Mouse (Mus musculus) E14TG2a.4 (cell line): Measurements from ENCODE around the gene Ppp2r2d.

ENCODE experiments used
- H3K27me3 ChIP-seq: 2 replicates; pipeline ENCODE4 v1.6.1; 2014; ENCODE audit warnings: low read length, control low read depth; ENCODE audit not compliant: insufficient read depth
- H3K36me3 ChIP-seq: 2 replicates; pipeline ENCODE4 v1.6.1; 2014; ENCODE audit warnings: low read length, control low read depth; ENCODE audit not compliant: insufficient read depth
- H3K4me1 ChIP-seq: replicated peaks from 2 replicates; pipeline ENCODE4 v1.6.1; 2014; ENCODE audit warnings: low read depth, low read length, control low read depth
- H3K4me3 ChIP-seq: replicated peaks from 2 replicates; pipeline ENCODE4 v1.5.1; 2014; ENCODE audit warnings: mild to moderate bottlenecking, low read length
- H3K9me3 ChIP-seq: 2 replicates; pipeline ENCODE4 v1.6.1; 2014; ENCODE audit warnings: low read length, control low read depth
- CTCF ChIP-seq: conservative IDR thresholded peaks from 2 replicates; pipeline ENCODE4 v1.5.1; 2014; ENCODE audit warnings: low read length
- NANOG ChIP-seq: IDR thresholded peaks from 2 replicates; pipeline ENCODE4 v1.6.1; 2014; ENCODE audit warnings: borderline replicate concordance, low read length, mixed read lengths
- POU5F1 ChIP-seq: IDR thresholded peaks from 2 replicates; pipeline ENCODE4 v1.6.1; 2014; ENCODE audit warnings: low read length, borderline replicate concordance

Ppp2r2d gene

DNA sequence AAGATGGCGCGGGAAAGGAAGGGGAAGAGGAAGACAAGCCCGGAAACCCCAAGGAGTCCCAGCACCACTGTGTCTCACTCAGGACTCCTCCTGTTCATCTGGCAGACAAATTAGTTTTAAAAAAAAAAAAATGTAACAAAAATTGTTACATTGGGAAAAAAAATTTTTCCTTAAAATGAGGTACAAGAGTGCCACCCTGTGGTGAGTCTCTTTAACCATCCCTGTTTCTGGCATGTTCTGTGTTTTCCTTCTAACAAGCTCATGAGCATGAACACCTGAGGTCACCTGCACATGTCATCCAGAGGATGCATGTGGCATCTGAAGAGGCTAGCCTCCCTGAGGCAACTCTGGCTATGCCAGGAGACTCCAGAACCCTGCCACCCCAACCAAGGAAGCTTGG lies 10.9 kb upstream of the Ppp2r2d start:
- H3K4me3 ChIP-seq = no peak overlapping the region
- H3K4me1 ChIP-seq = peaks cover 14% of the 10 kb centered on the region
- H3K9me3 ChIP-seq = no peaks in the 10 kb centered on the region
- H3K36me3 ChIP-seq = peaks cover 42% of the 10 kb centered on the region
- no peaks in the 10 kb centered on the region; the same call in 1 of the 2 replicates for H3K27me3 ChIP-seq
- TF ChIP-seq POU5F1 = no peak
- TF ChIP-seq CTCF = peak; percentile 14; the same call in 1 of the 2 replicates
- no peak for TF ChIP-seq NANOG

DNA sequence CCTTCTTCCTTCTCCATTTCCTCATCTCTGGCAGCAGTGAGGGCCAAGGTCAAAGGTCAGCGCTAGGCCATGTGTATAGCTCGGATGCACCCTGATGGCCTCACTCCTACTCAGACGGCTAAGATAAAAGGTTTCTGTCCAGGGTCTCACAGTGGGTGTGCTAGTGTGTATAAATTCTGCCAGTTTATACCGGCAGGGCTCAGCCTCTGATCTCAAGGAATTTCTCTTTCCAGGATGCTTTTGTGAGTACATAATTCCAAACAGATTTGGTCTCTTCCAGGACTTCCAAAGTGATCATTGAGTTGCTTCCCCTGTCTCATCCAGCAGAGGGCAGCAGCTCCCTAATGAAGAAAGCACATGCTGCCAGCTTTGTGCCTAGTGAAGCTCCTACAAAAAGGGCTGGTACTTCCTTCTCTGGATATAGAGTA lies 5.3 kb upstream of the Ppp2r2d start:
- H3K36me3 ChIP-seq = peaks cover 83% of the 10 kb centered on the region
- no peak overlapping the region for H3K4me3 ChIP-seq
- peaks cover 55% of the 10 kb centered on the region for H3K4me1 ChIP-seq
- peak; percentile 58 for TF ChIP-seq CTCF
- no peak for TF ChIP-seq POU5F1
- TF ChIP-seq NANOG = no peak
- H3K27me3 ChIP-seq = no peaks in the 10 kb centered on the region
- no peaks in the 10 kb centered on the region for H3K9me3 ChIP-seq

DNA sequence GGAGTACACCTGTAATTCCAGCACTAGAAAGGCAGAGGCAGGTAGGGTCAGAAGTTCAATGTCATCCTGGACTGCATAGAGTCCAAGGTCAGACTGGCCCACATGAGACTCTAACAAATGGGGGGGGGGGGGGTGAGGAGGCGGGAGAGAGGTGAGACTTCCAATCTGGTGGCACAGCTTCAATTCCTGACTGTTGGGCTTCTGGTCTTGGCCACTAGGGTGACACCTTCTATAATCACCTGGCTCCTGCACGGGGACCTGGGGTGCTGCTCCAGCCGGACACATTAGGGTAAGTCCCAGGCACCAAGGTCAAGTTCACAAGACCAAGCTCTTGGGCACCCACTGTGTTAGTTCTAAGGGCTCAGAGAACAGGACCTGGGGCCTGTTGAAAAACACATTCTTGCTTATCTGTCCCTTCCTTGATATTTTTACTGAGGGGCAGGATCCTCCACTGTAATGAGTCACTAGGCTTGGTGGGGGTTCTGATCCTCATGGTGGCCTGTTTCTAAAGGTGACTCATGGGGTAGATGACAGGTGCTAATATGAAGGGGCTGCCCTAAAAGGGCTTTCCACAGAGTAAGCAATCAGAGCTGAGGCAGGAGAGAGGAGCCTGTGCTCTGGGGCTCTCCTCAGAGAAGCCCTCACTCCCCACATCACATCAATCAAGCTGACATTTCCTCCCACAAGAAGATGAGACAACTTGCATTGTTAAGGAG lies 4.3 kb upstream of the Ppp2r2d start:
- H3K9me3 ChIP-seq = no peaks in the 10 kb centered on the region
- no peaks in the 10 kb centered on the region for H3K27me3 ChIP-seq
- peaks cover 73% of the 10 kb centered on the region for H3K36me3 ChIP-seq
- TF ChIP-seq NANOG = no peak
- TF ChIP-seq CTCF = peak; percentile 18; the same call in 1 of the 2 replicates
- H3K4me3 ChIP-seq = no peak overlapping the region
- H3K4me1 ChIP-seq = peaks cover 55% of the 10 kb centered on the region

DNA sequence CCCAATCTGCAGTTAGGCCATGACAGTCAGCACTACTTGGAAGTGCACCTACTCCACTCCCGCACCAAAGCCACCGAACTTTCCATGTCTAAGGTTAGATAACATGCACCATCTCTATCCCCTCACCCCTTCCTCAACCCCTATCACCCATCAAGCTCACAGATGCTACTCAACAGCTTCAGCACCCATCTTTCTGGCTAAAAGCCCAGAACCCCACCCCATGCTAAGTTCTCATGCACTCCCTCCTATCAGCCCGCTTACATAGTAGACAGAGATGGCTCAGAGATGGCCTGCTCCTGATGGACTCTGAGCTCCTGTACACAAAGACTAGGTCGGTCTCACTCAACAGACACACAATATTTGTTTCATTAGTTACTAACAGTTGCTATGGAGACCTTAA lies 2.5 kb upstream of the Ppp2r2d start:
- peaks cover 72% of the 10 kb centered on the region for H3K36me3 ChIP-seq
- no peaks in the 10 kb centered on the region for H3K9me3 ChIP-seq
- no peak overlapping the region for H3K4me3 ChIP-seq
- no peak for TF ChIP-seq POU5F1
- no peak for TF ChIP-seq CTCF
- TF ChIP-seq NANOG = no peak
- peaks cover 63% of the 10 kb centered on the region for H3K4me1 ChIP-seq
- H3K27me3 ChIP-seq = no peaks in the 10 kb centered on the region

DNA sequence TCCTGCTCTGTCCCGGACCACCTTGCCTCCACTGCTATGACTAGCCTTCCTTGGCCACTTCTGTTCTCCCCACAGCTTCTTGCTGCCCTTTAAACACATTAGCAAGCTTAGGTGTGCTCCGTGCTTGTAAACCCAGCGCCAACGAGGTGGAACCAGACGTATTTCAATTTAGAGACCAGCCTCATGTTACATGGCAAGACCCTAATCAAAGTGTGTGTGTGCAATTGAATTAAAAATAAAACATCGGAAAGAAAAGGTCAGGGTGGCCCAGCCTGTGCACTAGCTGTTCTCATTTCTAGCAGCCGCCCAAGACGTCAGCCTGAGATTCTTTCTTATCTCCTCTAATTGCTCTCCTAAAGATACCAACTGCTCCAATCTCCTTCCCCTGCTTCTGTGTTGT lies 768 bp upstream of the Ppp2r2d start:
- Histone ChIP-seq H3K4me1 (peaks cover 69% of the 10 kb centered on the region), H3K36me3 (peaks cover 71% of the 10 kb centered on the region), H3K27me3 (no peaks in the 10 kb centered on the region), H3K9me3 (no peaks in the 10 kb centered on the region), H3K4me3 (peak overlapping the region; percentile 98)
- TF ChIP-seq POU5F1 (no peak), NANOG (no peak), CTCF (no peak)

DNA sequence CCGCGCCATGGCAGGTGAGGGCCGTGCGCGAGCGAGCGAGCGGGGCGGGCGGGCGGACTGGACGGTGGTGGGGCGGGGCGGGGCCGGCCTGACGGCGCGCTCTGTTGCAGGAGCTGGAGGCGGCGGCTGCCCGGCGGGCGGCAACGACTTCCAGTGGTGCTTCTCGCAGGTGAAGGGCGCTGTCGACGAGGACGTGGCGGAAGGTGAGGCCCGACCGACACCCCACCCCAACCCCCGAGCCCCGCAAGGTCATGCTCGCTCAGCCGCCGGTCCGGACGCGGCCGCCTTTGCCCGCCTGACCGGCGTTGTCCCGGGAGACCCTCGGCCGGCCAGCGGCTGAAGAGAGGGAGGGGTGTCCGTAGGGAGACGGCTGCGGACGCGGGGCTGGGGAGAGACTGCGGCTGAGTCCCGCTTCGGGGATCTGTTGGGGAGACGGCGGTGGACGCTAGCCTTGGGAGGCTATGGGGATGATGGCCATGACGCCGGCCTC lies 668 bp downstream of the Ppp2r2d start:
- peak overlapping the region; percentile 98 for H3K4me3 ChIP-seq
- H3K36me3 ChIP-seq = peaks cover 74% of the 10 kb centered on the region
- H3K9me3 ChIP-seq = no peaks in the 10 kb centered on the region
- H3K4me1 ChIP-seq = peaks cover 71% of the 10 kb centered on the region
- TF ChIP-seq NANOG (no peak), POU5F1 (no peak), CTCF (no peak)
- no peaks in the 10 kb centered on the region for H3K27me3 ChIP-seq

DNA sequence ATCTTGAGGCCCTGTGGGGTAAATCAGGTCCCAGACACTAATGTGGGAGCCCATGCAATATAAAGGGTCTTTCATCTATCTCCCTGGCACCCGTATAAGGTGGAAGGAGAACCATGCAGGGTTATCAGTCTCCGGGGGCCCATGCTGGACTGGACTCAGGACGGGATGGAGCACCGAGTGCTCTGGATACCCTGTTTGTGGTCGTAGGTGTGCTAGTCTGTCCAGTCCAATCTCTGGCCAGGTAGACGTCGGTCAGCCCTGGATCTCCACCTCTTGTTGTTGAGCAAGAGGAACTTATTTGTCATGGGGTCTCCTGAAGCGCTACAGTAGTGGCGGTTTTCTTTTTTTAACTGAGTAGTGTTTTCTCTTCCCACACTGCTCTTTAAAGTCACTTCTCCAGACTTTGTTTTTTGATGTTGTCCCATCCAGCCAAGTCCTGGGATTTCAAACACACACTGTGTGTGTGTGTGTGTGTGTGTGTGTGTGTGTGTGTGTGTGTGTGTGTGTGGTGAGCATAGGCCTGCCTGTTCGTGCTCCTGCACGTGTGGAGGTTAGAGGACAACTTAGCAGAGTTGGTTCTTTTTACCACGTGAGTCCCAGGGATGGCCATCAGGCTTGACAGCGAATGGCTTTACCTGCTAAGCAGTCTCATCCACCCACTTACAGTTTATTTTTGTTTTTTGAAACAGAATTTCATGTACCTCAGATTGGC lies 1.6 kb downstream of the Ppp2r2d start:
- Histone ChIP-seq H3K9me3 (no peaks in the 10 kb centered on the region), H3K4me1 (peaks cover 72% of the 10 kb centered on the region), H3K36me3 (peaks cover 74% of the 10 kb centered on the region), H3K4me3 (peak overlapping the region; percentile 98), H3K27me3 (no peaks in the 10 kb centered on the region)
- TF ChIP-seq CTCF = no peak
- TF ChIP-seq POU5F1 = no peak
- TF ChIP-seq NANOG = no peak

DNA sequence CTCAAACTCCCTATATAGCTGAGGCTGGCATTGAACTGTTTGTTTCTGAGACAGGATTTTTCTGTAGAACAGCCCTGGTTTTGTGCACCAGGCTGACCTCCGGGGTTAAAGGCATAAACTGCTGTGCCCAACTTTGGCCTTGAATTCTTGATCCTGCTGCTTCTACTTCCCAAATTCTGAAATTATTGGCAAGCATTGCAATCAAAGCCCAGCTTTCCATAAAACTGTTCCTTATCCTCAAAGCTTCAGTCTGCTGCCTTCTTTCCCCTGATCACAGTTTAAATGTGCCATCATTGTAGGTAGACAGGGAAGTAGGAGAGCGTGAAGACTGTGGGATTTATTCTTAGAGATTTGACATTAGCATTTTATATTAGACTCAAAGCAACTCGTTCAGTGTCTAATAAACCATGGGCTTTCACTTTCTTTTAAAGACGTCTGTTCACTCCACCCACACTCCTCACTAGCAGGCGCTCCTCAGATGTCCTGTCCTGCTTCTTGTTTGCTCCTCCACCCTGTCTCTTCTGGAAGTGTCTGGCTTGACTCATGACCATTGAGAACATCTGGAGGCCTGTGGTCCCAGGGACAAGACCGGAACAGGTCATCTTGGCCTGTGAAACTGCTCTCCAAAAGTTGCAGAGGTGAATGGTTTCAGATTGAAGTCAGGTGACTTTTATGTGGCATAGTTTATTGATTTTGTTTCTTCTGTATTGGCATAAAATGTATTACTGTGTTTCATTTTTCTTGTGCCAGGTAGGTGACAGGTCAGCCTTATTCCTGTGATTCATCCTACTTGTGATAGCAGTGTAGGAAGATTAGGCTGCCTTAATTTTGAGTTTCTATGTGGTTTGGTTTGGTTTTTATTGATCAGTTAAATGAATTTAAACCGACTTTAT lies 2.4 kb downstream of the Ppp2r2d start:
- TF ChIP-seq CTCF (no peak), NANOG (no peak), POU5F1 (no peak)
- H3K9me3 ChIP-seq = no peaks in the 10 kb centered on the region
- H3K4me3 ChIP-seq = peak overlapping the region; percentile 98
- peaks cover 72% of the 10 kb centered on the region for H3K4me1 ChIP-seq
- H3K27me3 ChIP-seq = no peaks in the 10 kb centered on the region
- H3K36me3 ChIP-seq = peaks cover 74% of the 10 kb centered on the region
